ENCODE assay signal across 15 mouse cellular contexts in genomic region chr2:75869604-75870003, GRCm38 (mm10). TPM values are rescaled to one million over a fixed set of nuclear protein-coding genes. Genes with fewer than 3 reads are reported as not detected.
A peak's percentile ranks its signal among the peaks of the same experiment; 100 is the strongest.
DNase-seq lines count a peak whose midpoint lies in the region; ATAC-seq and TF ChIP-seq lines count a peak whose summit lies in the region.
"Had no signal": no experiment of that assay in that cellular context is flagged by ENCODE, and none has a peak within 500 bp of the region (broad histone marks: within the 10 kb centered on the region; RNA-seq: fewer than 3 reads in every experiment).

No protein-coding gene starts in this region.

- H3K27ac ChIP-seq in ES-E14 (ENCODE audit: insufficient read depth, low read depth, low read length, poor library complexity, severe bottlenecking), result peak overlapping the region; percentile 96
- H3K27ac ChIP-seq: forebrain, embryonic 13.5 days; heart, adult 2 months; hindbrain, embryonic 15.5 days; lung, embryonic 15.5 days; midbrain, embryonic 12.5 days had no signal

- no peak for ATAC-seq in activated CD4-positive, CD25-positive, alpha-beta regulatory T cell, adult 4 months
- ATAC-seq: forebrain, embryonic 13.5 days had no signal

- H3K4me3 ChIP-seq in ES-E14 (ENCODE audit: insufficient read depth in 1 of 2, low read depth in 1 of 2, low read length in 2 of 2, poor library complexity in 1 of 2, severe bottlenecking in 1 of 2), result peak overlapping the region; percentile 14 to 21; a peak in 3 of 4 replicates
- H3K4me3 ChIP-seq: forebrain, embryonic 13.5 days; heart, adult 2 months; hindbrain, embryonic 15.5 days; lung, embryonic 15.5 days; midbrain, embryonic 12.5 days had no signal

- in situ Hi-C loops in ES-E14 (cut with MboI; ENCODE audit: low sequenced_read_pairs in 2 of 2, unreplicated experiment in 2 of 2), result no loop called here

- H3K36me3 ChIP-seq in ES-E14 (ENCODE audit: control insufficient read depth, insufficient read depth, low read length, poor library complexity, severe bottlenecking), result peaks cover 4% of the 10 kb centered on the region

- intact Hi-C loops in heart, postnatal 14 days (cut with DNase I), result no loop called here

- peaks cover 12 to 27% of the 10 kb centered on the region in 2 experiments for H3K4me1 ChIP-seq in ES-E14 (ENCODE audit: control insufficient read depth in 2 of 2, insufficient read depth in 2 of 2, low read length in 2 of 2, poor library complexity in 1 of 2)
- H3K4me1 ChIP-seq: forebrain, embryonic 13.5 days; hindbrain, embryonic 15.5 days; lung, embryonic 15.5 days; midbrain, embryonic 12.5 days had no signal

- H3K9ac ChIP-seq in ES-E14 (ENCODE audit: insufficient read depth, low read depth, low read length, poor library complexity, severe bottlenecking), result no peak overlapping the region
- H3K9ac ChIP-seq: forebrain, embryonic 13.5 days; hindbrain, embryonic 15.5 days; lung, embryonic 15.5 days; midbrain, embryonic 12.5 days had no signal

- no peaks in the 10 kb centered on the region for H3K9me3 ChIP-seq in ES-E14 (ENCODE audit: control insufficient read depth, insufficient read depth, low read depth, low read length)
- H3K9me3 ChIP-seq: forebrain, embryonic 13.5 days; hindbrain, embryonic 15.5 days; lung, embryonic 15.5 days; midbrain, embryonic 12.5 days had no signal

- peak; percentile 18 for DNase-seq in CD4-positive helper T cell, adult 2 months (ENCODE audit: low read depth, low spot score)
- DNase-seq in ES-E14 (ENCODE audit: low read depth, low spot score), result peak; percentile 71
- peak; percentile 75 for DNase-seq in kidney, adult 9 months
- DNase-seq in lung, postnatal 14 days, result peak; percentile 5
- no peak for DNase-seq in heart, postnatal 14 days
- no peak for DNase-seq in thymus, postnatal 10 days (ENCODE audit: low spot score in 2 of 2)
- DNase-seq: adrenal gland, postnatal 36 days; heart, adult 2 months; liver; right cerebral cortex, postnatal 4 days had no signal

TF ChIP-seq in ES-E14, 5 proteins besides CTCF, POLR2A, EP300 and RAD21:
- TF ChIP-seq CHD2 (IDR thresholded peaks at IDR 0.05; ENCODE audit: low read depth, low read length) (peak; percentile 51), HCFC1 (IDR thresholded peaks at IDR 0.05; ENCODE audit: borderline replicate concordance, insufficient read depth, low read length) (no peak)

RNA-seq across cellular contexts. Expression of gene Agps, which starts 37.6 kb away (rescaled TPM):
- total RNA-seq in ES-E14 (2012; rRNA removed), result 74.6 and 101 TPM in 2 replicates
- 10 to 100 TPM; 38.6 to 39.2 TPM for total RNA-seq in heart, postnatal 14 days (2021)
- 10 to 100 TPM; 17.2 to 20.0 TPM for polyA plus RNA-seq in activated CD4-positive, CD25-positive, alpha-beta regulatory T cell, adult 4 months (2017; shearing (Covaris generic))

Comparison
In these comparisons a context has a peak if more than half of its experiments do, and no peak if none do; other contexts are left out.
1. DNase-seq: peak in CD4-positive helper T cell, adult 2 months (single experiment), ES-E14 (single experiment), kidney, adult 9 months (single experiment) and lung, postnatal 14 days (single experiment); none in heart, postnatal 14 days (0 of 2) and thymus, postnatal 10 days (0 of 2).